Mouse (Mus musculus) forebrain, embryonic 14.5 days (tissue): ENCODE data around the gene Areg. TPM values are rescaled to one million over a fixed set of nuclear protein-coding genes. Genes with fewer than 3 reads are reported as not detected.

Source experiments
- polyA plus RNA-seq: library from polyadenylated mRNA; unstranded; fragments of >200 nt; fragmentation: Nextera tagmentation; extraction: Ambion mirVana; gene quantifications from 2 replicates; pipeline ENCODE4 v1.2.1, GENCODE M21; 2014

The Areg gene
- polyA plus RNA-seq, 1 experiment from 2014 or later = not detected

Other genes starting within 250 kb of the Areg start
- 0.56 TPM in 1 of 2 replicates, not detected in the other for gene Cxcl1, start 248.4 kb upstream of the Areg start, polyA plus RNA-seq
- gene Cxcl2, start 235.7 kb upstream of the Areg start, polyA plus RNA-seq = not detected in 2 replicates
- 71.9 and 86.0 TPM in 2 replicates for gene Mthfd2l, start 208.5 kb upstream of the Areg start, polyA plus RNA-seq
- 0.16 and 0.25 TPM in 2 replicates for gene Epgn, start 112.1 kb upstream of the Areg start, polyA plus RNA-seq
- gene Ereg, start 65.0 kb upstream of the Areg start, polyA plus RNA-seq = not detected in 2 replicates